Mouse (Mus musculus) mature B cell (primary cell): ENCODE results near the gene Cdh13.

Source experiments
- in situ Hi-C: fragments of 300-500 bp; cut with MboI; formaldehyde crosslinking; loops from 2 replicates; pipeline ENCODE4 v1.14.3; 2019

Cdh13 gene

DNA sequence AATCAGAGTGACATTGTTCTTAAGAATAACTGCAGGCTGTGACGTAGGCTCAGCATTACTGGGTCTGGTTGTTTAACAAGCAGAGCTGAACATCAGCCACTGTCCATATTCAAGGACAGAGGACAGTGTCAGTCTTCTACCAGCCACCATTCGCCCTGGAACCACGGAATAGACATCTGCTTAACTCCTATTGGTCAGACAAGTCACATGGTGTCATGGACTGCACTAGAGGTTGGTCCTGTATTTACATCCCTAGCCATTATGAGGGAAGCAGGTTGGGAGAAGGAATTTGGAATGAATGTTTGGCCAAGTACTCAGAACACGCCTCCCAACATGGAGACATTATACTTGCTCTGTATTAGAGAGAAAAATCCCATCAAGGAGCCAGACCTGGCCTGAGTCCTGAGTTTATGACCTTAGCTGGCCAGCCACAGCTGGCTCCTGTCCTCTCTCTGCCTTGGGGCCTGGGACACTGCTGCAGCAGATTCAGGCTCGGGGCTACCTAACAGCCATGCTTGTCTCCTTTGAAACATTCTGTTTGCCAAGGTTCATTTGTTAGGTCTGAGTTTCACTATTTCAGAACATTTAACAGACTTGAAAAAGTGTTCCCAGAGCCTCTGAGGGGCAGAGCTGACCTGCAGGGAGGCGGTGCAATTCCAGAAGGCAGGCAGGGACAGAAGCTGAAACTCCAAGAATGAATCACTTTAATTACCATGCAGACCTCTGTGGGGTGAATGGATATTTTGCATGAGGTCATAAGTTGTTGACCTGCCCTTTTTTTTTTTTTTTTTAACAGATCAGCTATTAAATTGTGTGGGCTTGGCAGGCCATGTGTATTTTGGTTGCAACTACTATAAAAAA lies 282.6 kb downstream of the Cdh13 start:
- in situ Hi-C loops, result no loop called here

DNA sequence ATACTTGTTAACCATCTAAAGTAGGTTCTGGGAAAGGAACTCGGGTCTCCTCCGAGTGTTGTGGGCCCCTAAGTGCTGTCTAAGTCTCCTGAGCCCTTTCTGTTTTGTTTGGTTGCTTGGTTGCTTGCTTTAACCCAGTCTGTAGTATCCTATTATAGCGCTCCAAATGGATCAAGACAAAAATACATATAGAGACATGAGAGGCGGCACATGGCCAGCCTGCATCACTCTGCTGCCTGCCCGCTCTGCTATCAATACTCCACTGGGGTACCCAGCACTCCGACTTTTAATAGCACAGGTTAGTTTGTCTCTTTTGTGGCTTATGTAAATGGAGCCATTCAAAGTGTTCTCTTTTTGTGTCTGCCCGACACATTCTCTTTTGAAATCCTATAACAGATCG lies 285.8 kb downstream of the Cdh13 start:
- in situ Hi-C loops, result no loop called here

DNA sequence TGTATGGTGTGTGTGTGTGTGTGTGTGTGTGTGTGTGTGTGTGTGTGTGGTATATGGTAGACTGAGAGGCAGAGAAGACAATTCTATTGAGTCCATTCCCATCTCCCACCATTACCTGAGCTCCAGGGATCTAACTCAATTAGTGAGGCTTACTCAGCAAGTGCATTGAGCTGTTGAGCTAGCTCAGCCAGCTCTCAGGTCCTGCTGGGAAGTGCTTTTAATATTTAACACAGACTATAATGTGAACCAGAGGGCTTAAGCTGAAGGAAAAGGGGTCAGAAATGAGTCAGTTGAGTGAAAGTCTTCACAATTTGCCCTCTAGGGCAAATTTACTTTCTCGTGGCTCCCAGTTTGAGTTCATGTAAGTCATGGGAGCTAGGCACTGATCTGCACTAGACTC lies 297.7 kb downstream of the Cdh13 start:
- in situ Hi-C loops, result no loop called here

DNA sequence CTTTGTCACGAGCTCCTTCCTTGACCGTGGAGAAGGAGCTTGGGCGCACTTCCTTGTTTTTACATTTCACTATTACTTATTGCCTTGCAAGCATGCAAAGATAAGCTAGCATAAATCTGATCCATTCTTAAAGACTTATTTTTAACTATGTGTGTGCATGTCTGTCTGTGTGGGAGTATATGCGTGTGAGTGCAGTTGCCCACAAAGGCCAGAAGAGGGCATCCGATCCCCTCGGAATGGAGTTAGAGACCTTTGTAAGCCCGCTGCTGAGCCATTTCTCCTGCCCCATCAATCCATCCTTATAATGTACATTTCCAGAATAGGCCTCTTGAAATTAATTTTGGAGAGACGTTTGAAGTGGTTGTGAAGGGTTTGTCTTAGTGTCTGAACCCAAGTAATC lies 298.7 kb downstream of the Cdh13 start:
- in situ Hi-C loops, result no loop called here

GRCm38 (mm10) chr8:118587981-118588380 lies 304.4 kb downstream of the Cdh13 start:
- in situ Hi-C loops, result no loop called here

DNA sequence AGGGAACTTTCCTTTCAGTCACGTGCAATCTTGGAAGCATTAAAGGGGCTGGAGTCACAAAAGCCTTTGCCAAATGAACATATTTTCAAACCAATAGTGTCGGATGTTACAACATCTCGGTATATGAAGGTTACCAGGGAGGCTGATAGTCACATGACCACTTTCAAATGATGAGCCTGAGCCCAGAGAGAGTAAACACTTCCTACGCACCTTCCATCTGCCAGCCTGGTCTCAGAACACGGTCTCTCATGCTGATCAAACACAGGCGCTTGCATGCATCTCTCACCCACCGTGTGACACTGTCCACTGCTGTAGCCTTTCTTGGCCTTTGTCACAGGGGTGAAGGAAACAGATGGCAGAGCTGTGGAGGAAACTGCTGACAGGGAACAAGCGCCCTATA lies 313.3 kb downstream of the Cdh13 start:
- in situ Hi-C loops, result no loop called here

- in situ Hi-C loops, result no loop called here
Observed at GRCm38 (mm10) chr8:118601376-118601775, 317.8 kb downstream of the Cdh13 start.

DNA sequence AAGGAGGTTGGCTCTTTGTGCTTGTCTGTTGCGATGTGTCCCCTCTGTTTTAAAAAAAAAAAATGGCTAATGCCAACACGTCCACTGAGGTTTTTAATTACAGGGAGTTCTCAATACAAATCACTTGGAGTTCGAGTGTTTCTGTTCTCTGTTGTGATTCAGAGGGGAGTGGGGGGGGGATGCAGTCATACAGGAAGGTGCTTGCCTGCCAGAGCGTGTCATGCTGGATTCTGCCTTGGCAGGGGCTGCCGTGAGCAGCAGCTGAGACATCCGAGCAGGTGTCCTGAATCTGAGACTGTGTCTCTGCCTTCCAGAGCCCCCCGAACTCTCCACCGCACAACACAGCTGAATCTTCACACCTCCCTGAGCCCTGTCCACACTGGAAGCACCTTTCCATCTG lies 318.5 kb downstream of the Cdh13 start:
- in situ Hi-C loops, result no loop called here

DNA sequence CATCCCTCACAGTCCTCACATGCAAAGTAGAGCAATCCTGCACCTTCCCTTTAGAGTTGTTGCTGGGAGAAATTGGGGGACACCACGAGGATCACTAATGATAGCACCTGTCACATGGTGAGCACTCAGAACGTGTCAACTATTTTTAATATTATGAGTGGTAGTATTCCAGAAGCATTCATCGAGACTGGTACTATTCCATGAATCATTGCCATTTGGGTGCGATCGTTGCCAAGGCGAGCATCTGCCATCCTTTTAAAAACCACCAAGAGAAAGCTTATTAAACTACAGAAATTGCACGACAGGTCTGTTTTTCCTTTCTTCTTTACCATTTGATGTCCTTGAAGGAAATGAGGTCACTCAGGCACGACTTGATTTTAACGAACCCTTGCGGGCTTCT lies 328.0 kb downstream of the Cdh13 start:
- in situ Hi-C loops, result no loop called here

DNA sequence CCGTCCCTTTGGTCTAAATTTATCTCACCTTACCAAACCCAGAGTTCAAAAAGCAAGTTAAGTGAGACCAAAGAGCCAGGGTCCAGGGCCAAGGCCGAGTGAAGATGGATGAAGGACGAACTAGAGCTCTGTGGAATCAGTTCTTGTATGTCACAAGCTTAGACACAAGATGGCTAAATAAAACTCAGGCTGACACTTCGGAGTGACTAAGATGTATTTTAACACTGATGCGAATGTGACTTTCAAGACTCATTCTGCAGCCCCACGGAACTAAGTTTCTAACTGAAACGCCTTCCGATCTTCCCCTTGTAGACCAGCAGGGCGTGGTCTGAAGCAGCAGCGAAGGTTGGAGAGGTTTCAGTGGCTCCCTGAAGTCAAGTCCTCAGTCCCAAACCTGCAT lies 334.7 kb downstream of the Cdh13 start:
- in situ Hi-C loops, result no loop called here

DNA sequence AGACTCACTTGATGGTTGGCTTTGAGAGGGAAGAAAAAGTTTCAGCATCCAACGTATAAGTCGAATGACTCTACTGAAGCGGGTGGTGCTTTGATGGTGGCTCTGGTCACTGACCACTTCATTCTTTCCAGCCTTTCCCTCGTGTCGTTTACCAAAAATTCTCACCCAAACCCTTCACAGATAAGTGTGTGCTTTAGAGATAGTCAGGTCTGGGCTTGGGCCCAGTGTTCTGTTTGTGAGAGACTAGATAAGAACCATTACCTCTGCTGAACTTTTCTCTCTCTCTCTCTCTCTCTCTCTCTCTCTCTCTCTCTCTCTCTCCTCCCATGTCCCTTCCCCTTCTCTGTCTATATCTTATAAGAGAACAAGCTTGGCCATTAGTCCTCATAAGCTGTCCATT lies 342.9 kb downstream of the Cdh13 start:
- in situ Hi-C loops, result no loop called here

DNA sequence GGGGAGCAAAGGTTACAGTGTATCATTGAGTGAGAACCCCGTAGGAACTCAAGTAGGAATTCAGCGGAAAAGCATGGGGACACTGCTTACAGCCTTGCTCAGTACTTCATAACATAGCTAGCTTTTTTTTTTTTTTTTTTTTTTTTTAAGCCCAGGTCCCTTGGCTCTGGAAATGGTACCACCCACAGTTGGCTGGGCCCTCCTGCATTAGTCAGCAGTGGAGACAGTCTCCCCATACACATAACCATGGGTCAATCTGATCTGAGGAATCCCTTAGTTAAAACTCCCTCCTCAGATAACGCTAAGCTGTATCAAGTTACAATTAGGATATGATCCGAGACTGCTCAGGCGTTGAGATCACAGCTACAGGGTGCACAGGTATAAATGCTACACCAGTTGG lies 344.2 kb downstream of the Cdh13 start:
- in situ Hi-C loops, result no loop called here

- in situ Hi-C loops, result no loop called here
Observed at GRCm38 (mm10) chr8:118628702-118629101, 345.2 kb downstream of the Cdh13 start.

DNA sequence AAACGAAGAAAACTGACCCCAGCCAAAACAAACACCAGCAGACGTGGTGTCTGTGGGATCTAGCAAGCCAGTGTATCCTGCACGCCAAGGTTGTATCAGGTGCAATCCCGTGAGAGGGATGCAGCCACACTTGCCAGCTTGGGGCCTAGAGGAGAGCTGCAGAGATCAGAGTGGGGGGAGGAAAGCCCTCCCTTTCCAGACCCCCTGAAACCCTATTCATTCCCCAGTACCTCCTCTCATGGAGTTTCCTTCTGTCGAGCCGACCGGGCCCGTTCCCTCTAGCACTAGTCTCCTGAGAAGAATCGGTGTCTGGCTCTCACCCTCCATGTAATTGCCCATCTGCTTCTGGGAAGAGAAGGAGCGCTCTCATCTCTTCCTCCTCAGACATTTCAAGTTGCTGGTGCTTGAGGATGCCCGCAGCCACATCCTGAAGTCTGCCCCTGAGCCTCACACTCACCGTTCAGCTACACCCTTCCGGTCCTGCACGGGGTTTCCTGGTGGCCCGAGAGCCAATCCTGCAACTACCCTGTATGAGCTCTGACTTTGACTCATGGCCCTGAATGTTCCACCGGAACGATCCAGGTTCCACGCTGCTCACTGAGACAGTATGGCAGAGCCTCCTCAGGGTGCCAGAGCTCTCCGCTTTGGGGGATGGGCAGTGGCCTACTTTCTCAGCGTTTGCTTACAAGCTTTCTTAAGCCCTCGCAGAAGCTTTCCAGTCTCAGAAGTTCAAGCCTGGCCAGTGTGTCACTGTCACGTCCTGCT lies 351.9 kb downstream of the Cdh13 start:
- in situ Hi-C loops, result no loop called here

- in situ Hi-C loops, result no loop called here
Observed at GRCm38 (mm10) chr8:118639606-118640005, 356.1 kb downstream of the Cdh13 start.

DNA sequence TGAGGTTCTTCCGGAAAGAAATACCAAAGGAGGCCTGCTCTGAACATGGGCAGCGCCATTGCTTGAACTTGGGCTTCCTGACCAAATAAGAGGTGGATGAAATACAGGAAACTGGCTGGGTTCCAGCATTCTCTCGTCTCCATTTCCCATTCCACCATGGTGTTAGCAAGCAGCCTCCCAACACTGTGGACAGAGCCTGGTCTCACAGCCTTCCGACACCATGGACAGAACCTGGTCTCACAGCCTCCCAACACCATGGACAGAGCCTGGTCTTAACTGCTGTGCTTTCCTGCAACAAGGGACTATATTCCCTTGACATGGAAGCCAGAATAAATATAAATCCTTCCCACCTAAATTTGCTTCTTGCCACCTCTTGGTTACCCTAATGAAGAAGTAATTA lies 358.3 kb downstream of the Cdh13 start:
- in situ Hi-C loops, result no loop called here

DNA sequence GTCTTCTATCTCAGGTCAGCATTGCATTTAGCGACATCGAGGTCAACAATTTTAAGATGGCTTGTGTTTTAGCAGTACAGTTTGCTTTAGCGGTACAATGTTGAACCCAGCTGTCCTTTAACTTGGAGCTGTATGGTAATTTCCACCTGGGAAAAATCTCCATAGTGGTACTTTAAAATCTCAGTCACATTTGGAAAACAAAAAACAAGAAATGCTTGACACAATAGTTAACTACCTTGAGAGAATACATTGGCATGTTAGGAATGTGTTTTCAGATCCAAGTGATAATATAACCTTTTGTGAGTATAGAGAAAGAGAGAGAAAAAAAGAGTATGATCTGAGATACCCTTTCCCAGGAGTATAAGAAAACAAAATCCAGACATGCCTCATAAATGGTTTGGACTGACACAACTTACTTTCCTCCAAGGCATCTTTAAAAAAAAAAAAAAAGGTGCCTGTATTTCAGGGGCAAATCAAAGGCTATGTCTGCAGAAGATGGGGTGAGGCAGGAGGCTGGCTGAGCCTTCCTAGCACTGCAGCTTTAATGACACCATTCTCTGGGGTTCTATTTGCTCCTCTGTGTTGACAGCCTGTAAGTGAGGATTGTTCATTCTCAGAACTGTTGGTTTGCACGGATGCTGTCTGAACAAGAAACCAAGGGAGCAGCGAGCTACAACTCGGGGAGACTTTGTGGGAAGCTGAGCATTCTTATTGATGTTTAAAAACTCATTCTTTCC lies 365.4 kb downstream of the Cdh13 start:
- in situ Hi-C loops, result no loop called here

DNA sequence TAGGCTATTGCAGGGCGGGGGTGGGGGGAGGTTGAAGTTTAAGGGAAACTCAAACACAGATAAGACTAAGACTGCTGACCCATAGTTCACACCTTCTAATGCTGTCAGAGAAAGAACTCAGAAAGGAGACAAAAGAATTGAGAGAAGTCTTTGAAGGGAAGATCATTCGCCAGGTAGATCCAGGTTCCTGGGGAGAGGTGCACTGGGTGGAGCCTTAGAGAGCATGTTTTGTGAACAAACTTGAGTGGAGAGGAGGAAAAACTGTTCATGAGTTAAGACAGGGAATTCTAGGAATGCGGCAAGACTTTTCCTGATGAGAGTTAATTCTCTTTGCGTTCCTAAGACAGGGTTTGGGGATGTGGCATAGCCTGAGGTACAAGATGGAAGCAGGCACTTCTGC lies 366.4 kb downstream of the Cdh13 start:
- in situ Hi-C loops, result no loop called here

GRCm38 (mm10) chr8:118662001-118662829 lies 378.7 kb downstream of the Cdh13 start:
- in situ Hi-C loops, result no loop called here

- in situ Hi-C loops, result no loop called here
Observed at GRCm38 (mm10) chr8:118665081-118665480, 381.5 kb downstream of the Cdh13 start.

DNA sequence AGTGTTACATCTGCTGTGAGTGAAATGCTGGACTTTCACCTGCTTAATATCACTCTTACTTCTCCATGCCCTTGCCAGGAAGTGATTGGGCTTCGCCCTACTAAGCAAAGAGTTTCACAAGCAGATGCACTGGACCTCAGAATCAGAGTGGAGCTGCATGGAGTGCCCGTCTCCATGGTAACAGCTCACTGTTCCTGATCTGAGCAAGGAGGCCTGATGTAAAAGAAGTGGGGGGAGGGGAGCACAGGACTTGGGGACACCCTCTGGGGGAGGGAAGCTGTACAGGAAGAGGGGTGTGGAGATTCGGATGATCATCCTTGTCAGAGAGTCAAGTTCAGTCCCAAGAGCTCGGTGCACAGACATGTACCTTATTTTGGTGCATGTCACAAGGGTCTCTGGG lies 384.2 kb downstream of the Cdh13 start:
- in situ Hi-C loops, result no loop called here

DNA sequence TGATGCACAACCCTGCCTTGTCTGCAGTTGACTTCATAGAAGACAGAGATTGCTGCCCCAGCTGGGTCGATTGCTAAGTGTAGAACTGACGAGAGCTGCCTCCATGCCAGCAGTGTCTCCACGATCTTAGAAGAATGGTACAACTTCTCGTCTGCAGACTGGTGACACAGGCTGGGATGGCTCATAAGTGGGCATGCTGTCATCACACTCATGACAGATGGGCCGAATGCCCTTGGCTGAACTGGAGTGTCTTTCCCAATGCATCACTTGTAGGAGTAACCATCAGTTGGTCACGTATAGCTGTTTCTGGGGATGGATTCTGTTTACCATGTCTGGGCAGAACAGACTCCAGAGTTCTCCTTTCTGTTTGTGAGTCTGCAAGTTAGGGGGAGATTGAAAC lies 392.7 kb downstream of the Cdh13 start:
- in situ Hi-C loops, result no loop called here
